Mouse (Mus musculus): Measurements from ENCODE around the gene Cnnm2.

GRCm38 (mm10) chr19:46791360-46791759 is 30.0 kb downstream of the Cnnm2 start:
- TF ChIP-seq CTCF (IDR thresholded peaks at IDR 0.05; ENCODE audit: extremely low read depth, insufficient read depth, low read length) (no peak), POLR2A (IDR thresholded peaks at IDR 0.05; ENCODE audit: extremely low read depth, insufficient read depth, low read length) (no peak)

Measured in cortical plate, adult 2 months (tissue).